Mouse (Mus musculus): ENCODE results near the gene Cyp17a1.

Gene Cyp17a1

DNA sequence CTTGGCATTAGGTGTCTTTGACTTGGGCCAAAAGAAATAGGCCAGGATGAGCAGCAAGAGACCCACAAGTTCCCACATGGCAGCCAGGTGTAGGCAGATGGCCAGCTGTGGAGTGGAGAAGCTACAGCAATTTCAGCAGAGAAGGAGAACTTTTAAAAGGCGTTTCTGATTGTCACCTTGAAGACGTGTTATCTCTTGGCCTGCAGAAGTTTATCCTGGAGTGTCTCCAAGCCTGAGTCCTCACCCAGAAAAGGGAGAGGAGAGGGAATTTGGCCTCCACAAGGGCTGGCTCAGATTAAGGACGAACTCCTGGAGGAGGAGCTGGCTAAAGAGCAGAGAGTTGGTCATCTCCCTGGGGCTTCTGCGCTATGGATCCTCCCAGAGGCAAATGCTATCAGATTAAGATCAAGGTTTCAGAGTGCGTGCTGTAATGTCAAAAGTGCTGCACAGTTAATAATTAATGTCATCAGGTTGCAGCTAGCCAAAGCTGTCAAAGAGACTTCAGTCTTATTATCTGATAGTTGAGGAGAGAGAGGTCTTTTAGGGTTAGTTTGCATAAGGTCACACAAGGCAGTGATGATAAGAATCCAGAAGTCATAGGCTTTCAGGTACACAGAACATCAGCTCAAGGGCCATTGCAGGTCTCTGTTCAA is at the start of gene Cyp17a1:
Gene Cyp17a1, minus strand, starts transcription at position 407 of the 653 bp plus-strand sequence.
- no peak for DNase-seq (ENCODE audit: low read depth, low spot score)

DNA sequence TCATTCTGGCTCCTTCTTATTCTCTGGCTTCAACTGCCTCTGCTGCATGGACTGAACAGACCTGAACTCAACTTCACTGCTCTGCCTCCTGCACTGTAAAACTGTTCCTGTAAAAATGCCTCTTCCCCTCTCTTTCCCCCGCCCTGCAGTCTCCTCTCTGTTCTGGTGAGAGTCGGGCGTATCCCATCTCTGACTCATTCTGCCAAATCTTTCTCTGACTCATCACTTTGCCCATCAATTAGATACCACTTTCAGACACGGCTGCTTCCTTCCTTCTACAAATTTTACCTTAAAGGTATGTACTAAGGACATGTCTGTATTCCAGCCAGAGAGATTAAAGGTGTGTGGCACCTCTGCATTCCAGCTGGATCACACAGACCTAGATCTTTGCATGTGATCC is 45.2 kb upstream of the Cyp17a1 start:
- no peak for DNase-seq (ENCODE audit: low read depth, low spot score)

GRCm38 (mm10) chr19:46715016-46715415 is 42.0 kb upstream of the Cyp17a1 start:
- DNase-seq (ENCODE audit: low read depth, low spot score), result no peak

GRCm38 (mm10) chr19:46714234-46714633 is 41.3 kb upstream of the Cyp17a1 start:
- DNase-seq (ENCODE audit: low read depth, low spot score), result no peak

DNA sequence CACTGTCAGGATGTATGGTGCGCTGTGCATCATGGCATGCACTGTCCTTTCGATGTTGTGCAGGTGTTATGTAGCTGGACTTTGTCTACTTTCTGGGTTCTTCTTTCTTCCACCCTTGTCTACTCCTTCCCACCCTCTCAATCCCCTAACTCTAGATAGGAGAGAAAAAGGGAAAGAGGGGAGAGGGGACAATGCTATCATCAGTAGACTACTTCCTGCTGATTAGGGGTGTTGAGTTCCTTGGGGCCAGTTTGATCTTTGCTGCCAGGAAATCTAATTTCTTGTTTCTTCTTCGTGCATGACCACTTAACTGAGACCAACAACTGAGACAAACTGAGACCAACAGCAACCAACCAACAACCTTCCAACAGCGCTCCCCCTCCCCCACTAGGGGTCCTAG is 37.6 kb upstream of the Cyp17a1 start:
- no peak for DNase-seq (ENCODE audit: low read depth, low spot score)

DNA sequence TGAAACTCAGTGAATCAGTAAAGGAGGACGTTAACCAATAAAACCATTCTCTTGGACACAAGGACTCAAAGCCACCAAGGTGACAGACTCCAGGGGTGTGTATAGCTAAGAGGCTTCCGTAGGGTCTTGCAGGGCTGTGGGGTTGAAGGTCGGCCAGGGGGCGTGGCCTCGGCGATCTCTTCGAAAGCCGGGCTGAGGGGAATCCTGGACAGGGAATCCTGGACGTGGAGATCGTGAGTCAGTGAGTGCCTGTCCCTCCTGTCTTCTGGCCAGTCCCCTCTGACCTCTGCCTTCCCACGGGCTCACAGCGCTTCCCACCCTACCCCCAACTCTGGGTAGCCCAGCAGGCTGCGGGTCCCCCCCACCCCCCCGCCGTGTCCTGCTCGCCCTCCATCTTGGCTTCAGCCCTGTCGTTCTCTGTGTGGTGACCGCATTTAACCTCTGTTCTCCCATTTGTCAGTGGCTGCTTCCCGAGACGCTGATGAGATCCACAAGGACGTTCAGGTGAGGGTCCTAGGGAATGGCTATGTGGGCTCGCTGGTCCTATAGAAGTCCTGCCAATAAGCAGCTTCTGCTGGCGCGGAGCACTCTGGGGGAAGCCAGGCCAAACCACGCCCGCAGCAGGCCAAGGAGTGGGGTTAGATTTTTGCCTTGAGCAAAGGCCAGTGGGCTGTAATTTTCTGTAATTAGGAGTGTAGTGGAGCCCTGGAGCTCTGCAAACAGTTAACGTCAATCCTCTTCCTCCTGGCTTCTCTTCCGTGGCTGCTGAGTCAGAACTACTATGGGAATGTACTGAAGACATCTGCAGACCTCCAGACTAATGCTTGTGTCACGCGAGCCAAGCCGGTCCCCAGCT is 34.6 kb upstream of the Cyp17a1 start, which contains the start of gene As3mt:
Gene As3mt, plus strand, starts transcription at position 163 of the 856 bp plus-strand sequence.
- peak; percentile 48 for DNase-seq (ENCODE audit: low read depth, low spot score)

- DNase-seq (ENCODE audit: low read depth, low spot score), result no peak
Measured at GRCm38 (mm10) chr19:46706540-46707295, 33.7 kb upstream of the Cyp17a1 start.

- no peak for DNase-seq (ENCODE audit: low read depth, low spot score)
Measured at GRCm38 (mm10) chr19:46705779-46706495, 33.0 kb upstream of the Cyp17a1 start.

GRCm38 (mm10) chr19:46701156-46701555 is 28.2 kb upstream of the Cyp17a1 start:
- DNase-seq (ENCODE audit: low read depth, low spot score), result no peak

GRCm38 (mm10) chr19:46699011-46699481 is 26.1 kb upstream of the Cyp17a1 start:
- DNase-seq (ENCODE audit: low read depth, low spot score), result no peak

DNA sequence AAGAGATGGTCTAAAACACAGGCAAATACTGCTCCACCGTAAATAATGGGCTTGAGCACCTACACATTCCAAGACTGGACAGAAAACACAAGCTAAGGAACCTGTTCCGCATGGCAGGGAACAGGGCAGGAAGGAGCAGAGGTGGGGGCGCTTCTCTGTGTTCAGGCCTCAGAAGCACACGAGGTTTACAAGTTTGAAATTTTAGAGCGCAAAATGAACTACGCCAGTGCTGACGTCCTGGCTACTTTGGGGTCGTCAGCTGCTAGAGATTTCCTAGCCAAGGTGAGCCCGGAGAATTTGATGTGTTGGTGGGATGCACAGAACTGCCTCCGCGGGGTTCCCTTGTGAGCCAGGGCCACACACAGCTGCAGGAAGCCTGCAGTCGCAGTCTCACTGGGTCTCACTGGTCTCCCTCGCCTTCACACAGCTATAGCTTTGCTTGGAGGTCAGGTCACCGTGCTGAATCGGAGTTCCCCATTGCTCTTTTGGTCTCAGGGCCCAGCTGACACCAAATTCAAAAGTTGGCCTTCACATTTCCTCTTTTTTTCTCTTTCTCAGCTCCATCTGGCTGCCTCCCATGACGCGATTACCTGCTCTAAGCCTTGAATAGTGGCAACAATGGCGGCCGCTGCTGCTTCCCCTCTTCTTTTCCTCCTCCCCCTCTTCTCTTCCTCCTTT is 25.0 kb upstream of the Cyp17a1 start:
- no peak for DNase-seq (ENCODE audit: low read depth, low spot score)

GRCm38 (mm10) chr19:46696943-46697342 is 24.0 kb upstream of the Cyp17a1 start:
- no peak for DNase-seq (ENCODE audit: low read depth, low spot score)

DNA sequence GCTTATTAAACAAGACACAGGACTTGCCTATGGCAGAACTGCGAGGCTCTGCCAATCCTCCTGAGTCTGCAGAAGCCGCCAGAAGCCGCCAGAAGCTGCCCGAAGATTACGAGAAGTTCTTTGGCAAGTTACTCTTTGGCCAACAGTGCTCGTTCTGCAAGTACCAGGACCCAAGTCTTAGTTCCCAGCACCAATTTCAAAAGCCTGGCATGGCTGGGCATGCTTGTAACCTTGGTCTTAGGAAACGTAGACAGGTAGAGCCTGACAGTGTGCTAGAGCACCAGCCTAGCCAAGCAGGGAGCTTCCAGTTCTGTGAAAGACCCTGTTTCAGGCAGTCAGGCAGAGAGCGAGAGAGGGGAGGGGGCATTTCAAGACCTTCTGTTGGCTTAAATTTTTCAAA is 23.5 kb upstream of the Cyp17a1 start:
- no peak for DNase-seq (ENCODE audit: low read depth, low spot score)

DNA sequence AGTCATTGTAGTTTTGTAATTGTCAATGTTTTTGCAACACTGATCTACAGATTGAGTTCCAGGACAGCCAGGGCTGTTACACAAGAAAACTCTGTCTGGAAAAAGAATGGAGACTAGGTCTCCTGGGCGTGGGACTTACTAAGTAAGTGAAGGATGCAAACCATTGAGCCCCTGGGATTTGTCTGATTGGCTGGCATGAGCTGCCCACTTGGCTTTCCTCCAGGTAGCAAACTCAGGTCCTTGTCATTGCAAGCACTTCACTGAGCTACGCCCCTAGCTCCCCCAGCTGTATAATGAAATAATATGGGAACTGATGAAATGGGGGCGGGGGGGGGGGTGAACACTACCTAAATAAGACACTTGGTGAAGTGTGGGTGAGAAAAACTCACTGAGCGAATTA is 20.2 kb upstream of the Cyp17a1 start:
- no peak for DNase-seq (ENCODE audit: low read depth, low spot score)

DNA sequence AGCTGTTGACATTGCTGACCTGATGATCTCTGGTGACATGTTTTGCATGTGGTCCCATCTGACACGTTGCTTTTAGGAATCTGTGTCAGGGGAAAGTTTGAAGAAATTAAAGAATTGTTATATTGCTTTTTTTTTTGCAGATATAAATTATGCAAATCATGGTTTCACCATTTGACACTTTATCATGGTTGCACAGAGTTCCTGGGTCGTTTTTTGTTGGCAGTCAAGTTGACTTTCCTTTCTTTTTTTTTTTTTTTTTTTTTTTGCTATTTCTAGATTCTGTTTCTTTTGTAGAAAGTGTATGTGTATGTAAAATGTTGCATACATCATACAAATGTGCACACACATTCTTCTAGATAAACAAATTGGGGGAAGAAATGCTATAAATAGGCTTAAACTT is 18.1 kb upstream of the Cyp17a1 start:
- no peak for DNase-seq (ENCODE audit: low read depth, low spot score)

DNA sequence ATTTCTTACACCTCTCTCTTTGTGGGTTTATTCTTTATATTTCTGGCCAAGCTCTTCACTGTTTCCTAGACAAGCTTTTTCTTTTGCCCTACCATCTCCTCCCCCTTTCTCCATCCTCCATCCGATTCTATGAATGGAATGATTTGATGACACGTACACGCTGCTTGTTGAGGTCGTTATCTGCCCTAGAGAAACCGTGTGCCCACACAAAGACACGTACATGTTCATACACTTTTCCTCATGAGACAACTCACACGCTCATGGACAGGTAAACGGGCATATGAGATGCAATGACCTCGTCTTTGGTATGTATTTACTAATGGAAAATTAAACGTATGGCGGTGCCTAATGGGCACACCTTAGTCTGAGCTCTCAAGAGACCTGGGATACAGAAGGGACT is 17.4 kb upstream of the Cyp17a1 start:
- DNase-seq (ENCODE audit: low read depth, low spot score), result no peak

DNA sequence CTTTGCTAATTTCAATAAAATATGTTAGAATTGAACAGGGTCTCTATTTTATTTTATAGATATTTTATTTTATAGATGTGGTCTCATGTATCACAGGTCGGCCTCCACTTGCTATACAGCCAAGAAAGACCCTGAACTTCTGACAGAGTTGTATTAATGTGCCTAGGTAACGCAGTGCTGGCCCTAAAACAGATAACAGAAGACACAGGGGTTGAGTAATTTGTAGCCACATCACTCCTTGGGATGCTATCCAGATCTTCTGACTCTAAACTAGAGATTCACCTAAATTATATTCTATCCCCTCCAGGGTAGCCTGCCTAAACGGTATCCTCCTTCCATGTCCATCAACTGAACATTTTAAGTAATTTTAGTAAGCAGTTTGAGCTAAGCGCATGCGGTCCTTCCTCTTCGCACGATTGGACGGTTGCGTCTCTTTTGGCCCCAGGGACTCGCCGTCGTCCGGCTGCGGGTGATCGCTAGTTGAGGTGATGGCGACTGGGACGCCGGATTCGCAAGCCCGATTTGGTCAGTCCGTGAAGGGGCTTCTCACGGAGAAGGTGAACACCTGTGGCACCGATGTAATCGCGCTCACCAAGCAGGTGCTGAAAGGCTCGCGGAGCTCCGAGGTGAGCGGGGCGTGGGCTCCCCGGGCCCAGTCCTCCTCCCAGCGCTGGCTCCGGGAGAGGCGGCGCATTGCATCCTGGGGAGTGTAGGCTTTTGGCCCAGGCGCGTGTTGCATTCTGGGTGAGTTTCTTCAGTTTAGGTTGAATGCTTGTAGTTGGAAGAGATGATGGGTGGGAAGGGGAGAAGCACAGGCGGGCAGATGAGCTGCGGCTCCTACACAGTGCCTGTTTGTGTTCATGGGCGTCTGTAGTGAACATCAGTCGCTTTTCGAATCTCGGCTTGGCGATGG is 16.7 kb upstream of the Cyp17a1 start, which contains the start of gene Borcs7:
Gene Borcs7, plus strand, starts transcription at position 447 of the 913 bp plus-strand sequence.
- DNase-seq (ENCODE audit: low read depth, low spot score), result peak; percentile 73

DNA sequence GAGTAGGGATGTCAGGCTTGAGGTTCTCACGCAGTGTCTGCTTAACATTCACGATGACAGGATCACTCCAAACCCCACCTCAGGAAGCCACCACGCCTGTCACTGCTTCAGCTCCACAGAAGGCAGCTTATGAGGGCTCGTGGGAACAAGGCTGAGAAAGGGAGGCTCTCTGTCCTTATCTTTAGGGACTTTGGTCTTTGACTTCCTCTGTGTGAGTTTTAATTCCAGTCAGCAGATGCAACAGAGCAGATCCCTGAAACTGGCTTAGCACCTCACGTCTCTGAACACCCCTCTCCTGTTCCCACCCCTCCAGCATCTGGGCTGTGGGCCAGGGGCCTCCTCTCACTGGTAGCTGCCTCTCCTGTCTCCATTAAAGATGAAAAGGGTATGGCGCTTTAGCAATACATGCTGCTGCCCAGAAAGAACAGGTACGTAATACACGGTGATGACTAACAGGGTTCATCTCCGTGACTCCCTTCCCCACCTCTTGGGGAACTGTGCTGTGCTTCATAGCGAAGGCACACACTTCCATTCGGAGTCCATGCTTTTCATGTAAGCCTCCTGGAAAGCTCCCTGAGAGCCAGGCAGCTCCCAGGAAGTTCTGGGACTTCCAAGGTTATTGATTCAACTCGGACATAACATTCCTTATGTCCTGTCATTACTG is 6.9 kb upstream of the Cyp17a1 start:
- no peak for DNase-seq (ENCODE audit: low read depth, low spot score)

- no peak for DNase-seq (ENCODE audit: low read depth, low spot score)
Measured at GRCm38 (mm10) chr19:46675641-46676040, 2.7 kb upstream of the Cyp17a1 start.

Data from retina, adult 2 months (tissue).